21 mouse cellular contexts compared by ENCODE assay signal in the genomic region with DNA sequence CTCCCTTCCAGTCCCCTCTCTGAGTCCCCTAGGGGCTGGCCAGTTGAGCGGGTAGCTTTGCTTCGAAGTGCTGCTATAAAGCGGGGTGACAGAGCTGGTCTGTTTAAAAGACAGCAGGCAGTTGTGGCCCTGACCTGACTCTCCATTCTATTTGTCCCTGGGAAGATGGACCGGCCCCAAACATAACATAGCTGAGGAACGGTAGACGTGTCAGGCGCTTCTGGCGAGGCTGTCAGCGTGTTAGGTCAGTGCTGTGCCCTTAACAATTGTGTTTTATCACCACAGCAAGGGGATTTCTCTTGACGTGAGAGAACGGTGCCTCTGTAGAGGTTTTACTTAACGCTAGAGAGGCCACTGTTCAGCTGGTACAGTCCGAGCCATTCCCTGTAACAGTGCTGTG.
A peak's percentile ranks its signal among the peaks of the same experiment; 100 is the strongest.
DNase-seq lines count a peak whose midpoint lies in the region; ATAC-seq lines count a peak whose summit lies in the region.
"Had no signal": no experiment of that assay in that cellular context is flagged by ENCODE, and none has a peak within 500 bp of the region (broad histone marks: within the 10 kb centered on the region; RNA-seq: fewer than 3 reads in every experiment).

No protein-coding gene starts in this region.

- intact Hi-C loops in heart, postnatal 36 days (cut with DNase I), result no loop called here
- intact Hi-C loops in left cerebral cortex, postnatal 25 days (cut with DNase I), result no loop called here

- peak; percentile 34 for DNase-seq in embryo, embryonic 10.5 days (ENCODE audit: low spot score)
- DNase-seq in embryo, embryonic 10 days (ENCODE audit: low spot score), result no peak
- no peak for DNase-seq in heart, postnatal 36 days
- DNase-seq in midbrain, embryonic 11.5 days (ENCODE audit: low spot score, missing footprints), result peak; percentile 81
- no peak for DNase-seq in left cerebral cortex, postnatal 25 days (ENCODE audit: low spot score in 2 of 2)
- DNase-seq in gastrocnemius, postnatal 25 days, result no peak
- DNase-seq: cerebellum, adult 9-10 months; gastrocnemius, postnatal 10 days; lung, adult 18-20 months; lung, postnatal 14 days; midbrain, embryonic 14.5 days; right cerebral cortex, postnatal 25 days; thymus, postnatal 25 days had no signal

- H3K27ac ChIP-seq in heart, embryonic 14.5 days (replicated peaks in 1 of 2; ENCODE audit: control insufficient read depth in 1 of 2, insufficient read depth in 1 of 2, low read depth in 2 of 2, low read length in 2 of 2), result no peak overlapping the region
- H3K27ac ChIP-seq in midbrain, embryonic 11.5 days (ENCODE audit: low read depth, low read length), result no peak overlapping the region
- no peak overlapping the region for H3K27ac ChIP-seq in midbrain, embryonic 13.5 days
- H3K27ac ChIP-seq: embryonic facial prominence, embryonic 10.5 days; forebrain, embryonic 15.5 days; kidney, embryonic 15.5 days; limb, embryonic 13.5 days; liver, embryonic 12.5 days had no signal

- H3K9ac ChIP-seq in heart, embryonic 14.5 days (ENCODE audit: low read length), result no peak overlapping the region
- H3K9ac ChIP-seq in midbrain, embryonic 11.5 days (ENCODE audit: low read length), result no peak overlapping the region
- no peak overlapping the region for H3K9ac ChIP-seq in midbrain, embryonic 13.5 days (replicated peaks)
- H3K9ac ChIP-seq: forebrain, embryonic 15.5 days; kidney, embryonic 15.5 days; limb, embryonic 13.5 days; liver, embryonic 12.5 days had no signal

- peaks cover 18 to 30% of the 10 kb centered on the region in 2 experiments for H3K4me1 ChIP-seq in heart, embryonic 14.5 days (ENCODE audit: control insufficient read depth in 2 of 2, insufficient read depth in 2 of 2, low read length in 2 of 2)
- peaks cover 8% of the 10 kb centered on the region; the same call in 1 of the 2 replicates for H3K4me1 ChIP-seq in midbrain, embryonic 11.5 days (ENCODE audit: control insufficient read depth, insufficient read depth, low read length)
- peaks cover 7% of the 10 kb centered on the region; the same call in 1 of the 2 replicates for H3K4me1 ChIP-seq in midbrain, embryonic 13.5 days (replicated peaks)
- H3K4me1 ChIP-seq: forebrain, embryonic 15.5 days; liver, embryonic 12.5 days had no signal

- no peaks in the 10 kb centered on the region for H3K9me3 ChIP-seq in heart, embryonic 14.5 days (ENCODE audit: control insufficient read depth, low read length)
- H3K9me3 ChIP-seq in midbrain, embryonic 11.5 days (ENCODE audit: control insufficient read depth, low read length), result no peaks in the 10 kb centered on the region
- no peaks in the 10 kb centered on the region for H3K9me3 ChIP-seq in midbrain, embryonic 13.5 days
- H3K9me3 ChIP-seq: embryonic facial prominence, embryonic 10.5 days; forebrain, embryonic 15.5 days; kidney, embryonic 15.5 days; limb, embryonic 13.5 days; liver, embryonic 12.5 days had no signal

- peak; percentile 26; the same call in 1 of the 2 replicates for ATAC-seq in heart, embryonic 14.5 days (ENCODE audit: insufficient number of reproducible peaks, insufficient read depth, low FRiP score, low read depth)
- ATAC-seq in midbrain, embryonic 11.5 days (ENCODE audit: low FRiP score), result no peak
- no peak for ATAC-seq in midbrain, embryonic 13.5 days
- ATAC-seq: forebrain, embryonic 15.5 days; intestine, postnatal 0 days; liver, embryonic 12.5 days had no signal

- no peaks in the 10 kb centered on the region for H3K36me3 ChIP-seq in heart, embryonic 14.5 days (ENCODE audit: control insufficient read depth, insufficient read depth, low read length)
- no peaks in the 10 kb centered on the region for H3K36me3 ChIP-seq in midbrain, embryonic 11.5 days (ENCODE audit: control insufficient read depth, insufficient read depth, low read length)
- no peaks in the 10 kb centered on the region for H3K36me3 ChIP-seq in midbrain, embryonic 13.5 days
- H3K36me3 ChIP-seq: embryonic facial prominence, embryonic 10.5 days; forebrain, embryonic 15.5 days; kidney, embryonic 15.5 days; limb, embryonic 13.5 days; liver, embryonic 12.5 days had no signal

- no peaks in the 10 kb centered on the region for H3K27me3 ChIP-seq in heart, embryonic 14.5 days (ENCODE audit: control insufficient read depth, insufficient read depth, low read length)
- no peaks in the 10 kb centered on the region for H3K27me3 ChIP-seq in midbrain, embryonic 11.5 days (ENCODE audit: control insufficient read depth, insufficient read depth, low read length)
- no peaks in the 10 kb centered on the region for H3K27me3 ChIP-seq in midbrain, embryonic 13.5 days
- H3K27me3 ChIP-seq: forebrain, embryonic 15.5 days; kidney, embryonic 15.5 days had no signal

- WGBS in heart, embryonic 14.5 days, result 23% methylated on average over 13 of the region's 13 CpGs
- 44% methylated on average over 13 of the region's 13 CpGs for WGBS in midbrain, embryonic 11.5 days
- WGBS in midbrain, embryonic 13.5 days, result 50% methylated on average over 13 of the region's 13 CpGs

- H3K4me3 ChIP-seq in heart, embryonic 14.5 days (ENCODE audit: control insufficient read depth in 1 of 2, insufficient read depth in 1 of 2, low read depth in 1 of 2, low read length in 2 of 2), result no peak overlapping the region
- H3K4me3 ChIP-seq in midbrain, embryonic 11.5 days (ENCODE audit: low read depth, low read length), result no peak overlapping the region
- no peak overlapping the region for H3K4me3 ChIP-seq in midbrain, embryonic 13.5 days (replicated peaks)
- H3K4me3 ChIP-seq: embryonic facial prominence, embryonic 10.5 days; forebrain, embryonic 15.5 days; kidney, embryonic 15.5 days; limb, embryonic 13.5 days; liver, embryonic 12.5 days had no signal

- peak overlapping the region; percentile 12; the same call in 1 of the 2 replicates for H3K4me2 ChIP-seq in heart, embryonic 14.5 days (ENCODE audit: low read length)
- no peak overlapping the region for H3K4me2 ChIP-seq in midbrain, embryonic 11.5 days
- H3K4me2 ChIP-seq in midbrain, embryonic 13.5 days (replicated peaks), result no peak overlapping the region
- H3K4me2 ChIP-seq: forebrain, embryonic 15.5 days; kidney, embryonic 15.5 days; limb, embryonic 13.5 days; liver, embryonic 12.5 days had no signal

Comparison
In these comparisons a context has a peak if more than half of its experiments do, and no peak if none do; other contexts are left out.
1. DNase-seq: peak in embryo, embryonic 10.5 days (single experiment) and midbrain, embryonic 11.5 days (single experiment); none in embryo, embryonic 10 days (single experiment), heart, postnatal 36 days (0 of 2), left cerebral cortex, postnatal 25 days (0 of 2) and gastrocnemius, postnatal 25 days (single experiment).